Mouse (Mus musculus): ENCODE data around the gene Cln5.

GRCm38 (mm10) chr14:103069465-103069863 lies 552 bp upstream of the Cln5 start:
- TF ChIP-seq CTCF (IDR thresholded peaks at IDR 0.05) = no peak
- no peak for TF ChIP-seq EP300 (IDR thresholded peaks at IDR 0.05; ENCODE audit: insufficient read depth, low read depth, low read length)
- TF ChIP-seq POLR2A (IDR thresholded peaks at IDR 0.05; ENCODE audit: insufficient read depth, low read depth, low read length) = no peak

Measured in heart, adult 2 months (tissue).